Mouse (Mus musculus) intestine, embryonic 15.5 days (tissue): ENCODE measurements around the gene Zcwpw1. TPM values are rescaled to one million over a fixed set of nuclear protein-coding genes. Genes with fewer than 3 reads are reported as not detected.
"Not testable (repeated sequence)": the region's sequence is repeated elsewhere in the genome, so short reads cannot be mapped to it uniquely, and the experiment has no call there.

Experiments
- ATAC-seq: fragments of 200-750 bp; cut with Nextera tagmentation; 2 replicates; pipeline ENCODE4 v1.8.0; 2017; ENCODE audit warnings: moderate TSS enrichment, moderate library complexity
- H3K27ac ChIP-seq: fragments of 300-500 bp; sonication (generic); 2 replicates; pipeline ENCODE4 v1.5.1; 2015; ENCODE audit warnings: mild to moderate bottlenecking, inconsistent platforms
- H3K27me3 ChIP-seq: fragments of 300-500 bp; sonication (generic); replicated peaks from 2 replicates; pipeline ENCODE4 v1.6.1; 2015; ENCODE audit warnings: inconsistent platforms
- H3K36me3 ChIP-seq: fragments of 300-500 bp; sonication (generic); 2 replicates; pipeline ENCODE4 v1.6.1; 2015; ENCODE audit warnings: inconsistent platforms
- H3K4me1 ChIP-seq: fragments of 300-500 bp; sonication (generic); replicated peaks from 2 replicates; pipeline ENCODE4 v1.6.1; 2015; ENCODE audit warnings: inconsistent platforms
- H3K4me2 ChIP-seq: fragments of 300-500 bp; sonication (generic); replicated peaks from 2 replicates; pipeline ENCODE4 v1.6.1; 2015; ENCODE audit warnings: mild to moderate bottlenecking, inconsistent platforms
- H3K4me3 ChIP-seq: fragments of 300-500 bp; sonication (generic); replicated peaks from 2 replicates; pipeline ENCODE4 v1.5.1; 2015; ENCODE audit warnings: inconsistent platforms
- H3K9ac ChIP-seq: fragments of 300-500 bp; sonication (generic); 2 replicates; pipeline ENCODE4 v1.6.1; 2015; ENCODE audit warnings: inconsistent platforms
- H3K9me3 ChIP-seq: fragments of 300-500 bp; sonication (generic); 2 replicates; pipeline ENCODE4 v1.6.1; 2016; ENCODE audit warnings: inconsistent platforms
- WGBS: fragments of 180-500 bp; shearing (Covaris S2); methylation state at CpG from one replicate; pipeline ENCODE4 v1.1.7; 2015; 5-methylcytosine and 5-hydroxymethylcytosine counted together
- polyA plus RNA-seq: library from polyadenylated mRNA; unstranded; fragments of >200 nt; fragmentation: Nextera tagmentation; extraction: Ambion mirVana; gene quantifications from 2 replicates; pipeline ENCODE4 v1.2.1, GENCODE M21; 2015

Zcwpw1 gene
- polyA plus RNA-seq, 1 experiment from 2014 or later: 15.6 TPM

DNA sequence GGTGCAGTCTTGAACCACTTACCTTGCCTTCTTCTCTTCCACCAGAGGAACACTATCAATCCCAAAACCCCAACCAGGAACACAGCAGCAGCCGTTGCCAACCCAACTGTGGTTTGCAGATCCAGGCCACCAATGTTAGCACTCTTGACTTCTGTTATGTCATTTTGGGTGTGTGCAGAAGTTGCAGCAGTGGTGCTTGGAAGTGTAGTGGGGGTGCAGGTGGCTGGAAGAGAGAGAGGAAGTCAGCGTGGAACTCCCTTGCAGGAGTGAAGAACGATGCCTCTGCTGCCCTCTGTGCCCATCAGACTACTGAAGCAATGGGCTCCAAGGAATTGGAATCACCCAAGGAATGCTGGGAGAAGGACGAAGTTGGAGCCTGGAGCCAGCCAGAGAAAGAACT lies 43.5 kb downstream of the Zcwpw1 start:
- Histone ChIP-seq H3K4me1 (no peaks in the 10 kb centered on the region), H3K9me3 (no peaks in the 10 kb centered on the region), H3K36me3 (no peaks in the 10 kb centered on the region), H3K4me3 (no peak overlapping the region), H3K27ac (no peak overlapping the region), H3K9ac (no peak overlapping the region), H3K27me3 (no peaks in the 10 kb centered on the region), H3K4me2 (no peak overlapping the region)
- whole genome bisulfite sequencing: 82% methylated on average over 4 of the region's 4 CpGs
- ATAC-seq: no peak

DNA sequence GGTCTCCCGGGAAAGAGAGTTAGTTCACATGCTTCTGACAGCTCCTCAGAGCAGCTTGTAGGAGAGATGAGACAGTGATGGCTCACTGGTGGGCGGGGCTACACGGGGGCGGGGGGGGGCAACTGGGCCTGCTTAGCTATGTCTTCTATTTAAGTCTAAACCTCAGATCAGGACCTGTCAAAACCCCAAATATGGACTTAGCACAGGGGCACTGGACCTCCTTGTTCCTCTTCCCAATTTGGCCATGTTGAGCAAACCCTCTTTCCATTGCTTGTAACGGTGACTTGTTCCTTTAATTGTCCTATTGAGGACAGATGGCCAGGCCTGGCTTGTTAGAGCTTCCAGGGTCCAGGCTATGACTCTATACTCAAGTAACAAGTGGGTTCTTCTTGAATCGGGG lies 43.9 kb downstream of the Zcwpw1 start:
- no peaks in the 10 kb centered on the region for H3K9me3 ChIP-seq
- no peak overlapping the region for H3K4me2 ChIP-seq
- no peaks in the 10 kb centered on the region for H3K4me1 ChIP-seq
- no peak overlapping the region for H3K27ac ChIP-seq
- 66% methylated on average over 6 of the region's 6 CpGs for WGBS
- no peak overlapping the region for H3K4me3 ChIP-seq
- H3K36me3 ChIP-seq: no peaks in the 10 kb centered on the region
- no peaks in the 10 kb centered on the region for H3K27me3 ChIP-seq
- no peak for ATAC-seq
- no peak overlapping the region for H3K9ac ChIP-seq

DNA sequence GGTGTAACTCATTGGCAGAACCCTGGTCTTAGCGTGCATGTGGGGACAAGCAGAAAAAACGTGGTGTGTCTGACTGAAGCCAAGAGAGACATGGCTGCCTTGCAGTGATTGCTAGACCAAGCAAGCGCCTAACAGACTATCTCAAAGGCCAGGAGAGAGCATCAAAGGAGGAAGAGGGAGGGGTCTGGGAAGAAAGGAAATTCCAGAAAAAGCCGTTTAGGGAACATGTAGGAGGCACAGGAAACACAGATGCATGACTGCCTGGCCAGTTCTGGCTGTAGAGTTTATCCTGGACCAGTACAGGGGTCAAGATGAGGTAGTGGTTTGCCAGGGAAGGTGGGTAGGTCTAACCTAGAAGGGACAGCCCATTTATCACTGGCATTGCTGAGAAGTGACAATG lies 45.9 kb downstream of the Zcwpw1 start:
- Histone ChIP-seq H3K4me3 (no peak overlapping the region), H3K27ac (no peak overlapping the region), H3K36me3 (no peaks in the 10 kb centered on the region), H3K9ac (no peak overlapping the region), H3K4me1 (no peaks in the 10 kb centered on the region), H3K4me2 (no peak overlapping the region), H3K27me3 (no peaks in the 10 kb centered on the region), H3K9me3 (no peaks in the 10 kb centered on the region)
- 56% methylated on average over 4 of the region's 4 CpGs for WGBS
- no peak for ATAC-seq

DNA sequence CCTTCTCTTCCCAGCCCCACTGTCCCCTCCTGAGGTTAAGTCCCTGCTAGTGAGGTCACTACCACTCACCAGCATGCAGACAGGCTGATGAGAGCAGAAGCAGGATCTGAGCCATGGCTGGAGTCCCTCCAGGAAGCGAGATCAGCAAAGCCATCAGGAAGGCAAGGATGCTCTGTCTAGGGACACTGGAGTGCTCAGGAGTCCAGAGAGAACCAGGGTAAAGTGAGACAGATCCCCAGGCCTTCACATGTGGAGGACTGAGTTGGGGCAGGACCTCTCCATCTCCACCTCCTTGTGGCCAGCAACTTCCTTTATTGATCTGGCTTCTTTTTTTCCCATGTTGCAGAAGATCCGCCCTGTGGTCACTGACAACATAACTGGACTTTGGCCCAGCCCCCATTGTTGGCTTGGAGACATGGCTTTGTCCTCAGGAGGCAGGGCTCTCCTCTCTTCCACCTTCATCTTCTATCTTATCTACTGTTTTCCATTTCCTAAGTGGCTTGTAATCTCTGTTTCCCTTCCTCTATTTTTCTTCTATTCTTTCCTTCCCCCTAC lies 48.4 kb downstream of the Zcwpw1 start, which contains the start of gene Pilra:
Gene Pilra, minus strand, starts transcription at position 316 of the 555 bp plus-strand sequence.
- H3K27ac ChIP-seq, H3K9ac ChIP-seq, H3K4me2 ChIP-seq, ATAC-seq, H3K36me3 ChIP-seq, H3K4me1 ChIP-seq, H3K9me3 ChIP-seq, H3K4me3 ChIP-seq, H3K27me3 ChIP-seq: not testable (repeated sequence)
- 57% methylated on average over 2 of the region's 2 CpGs for WGBS

DNA sequence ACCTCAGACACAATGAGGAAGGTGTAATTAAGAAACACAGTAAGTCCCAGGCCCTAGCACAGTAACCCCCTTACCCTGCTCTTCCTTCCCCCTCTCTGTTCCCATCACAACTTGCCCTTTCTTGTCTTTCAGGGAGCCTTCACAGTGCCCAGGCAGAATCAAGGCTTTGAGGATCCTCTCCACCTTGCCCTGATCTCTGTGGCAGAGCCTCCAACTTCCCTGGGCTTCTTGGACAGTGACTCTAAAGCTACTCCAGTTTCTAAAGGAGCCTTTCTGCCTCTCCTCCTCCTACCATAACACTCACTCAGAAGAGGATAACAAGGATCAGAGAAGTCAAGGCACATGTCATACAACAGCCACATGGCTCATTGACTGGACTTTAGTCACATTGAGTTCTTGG lies 49.0 kb downstream of the Zcwpw1 start:
- H3K9ac ChIP-seq: no peak overlapping the region
- H3K27ac ChIP-seq: no peak overlapping the region
- H3K4me2 ChIP-seq: no peak overlapping the region
- no peaks in the 10 kb centered on the region for H3K36me3 ChIP-seq
- no peak overlapping the region for H3K4me3 ChIP-seq
- no peaks in the 10 kb centered on the region for H3K4me1 ChIP-seq
- ATAC-seq: no peak
- no peaks in the 10 kb centered on the region for H3K9me3 ChIP-seq
- no peaks in the 10 kb centered on the region for H3K27me3 ChIP-seq

DNA sequence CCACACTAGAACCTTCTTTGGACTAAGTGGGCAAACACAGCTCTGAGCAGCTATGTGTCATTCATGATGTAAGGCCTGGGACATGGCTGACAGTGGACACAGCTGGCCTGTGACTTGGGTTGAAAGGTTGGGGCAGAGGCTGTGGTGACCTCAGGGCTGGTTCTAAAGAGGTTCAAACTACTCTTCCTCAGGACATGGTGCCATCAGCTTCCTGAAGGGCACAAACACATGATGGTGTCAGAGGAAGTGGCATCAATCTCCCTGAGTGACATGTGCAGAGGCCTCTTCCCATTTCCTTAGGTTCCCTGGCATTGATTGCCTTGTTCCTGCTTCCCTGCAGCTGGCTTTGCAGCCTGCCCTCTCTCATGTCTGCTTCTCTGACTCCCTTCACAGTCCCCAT lies 49.5 kb downstream of the Zcwpw1 start:
- H3K9ac ChIP-seq, ATAC-seq, H3K4me3 ChIP-seq, H3K4me2 ChIP-seq, H3K9me3 ChIP-seq, H3K27me3 ChIP-seq, H3K36me3 ChIP-seq, H3K27ac ChIP-seq, H3K4me1 ChIP-seq: not testable (repeated sequence)

DNA sequence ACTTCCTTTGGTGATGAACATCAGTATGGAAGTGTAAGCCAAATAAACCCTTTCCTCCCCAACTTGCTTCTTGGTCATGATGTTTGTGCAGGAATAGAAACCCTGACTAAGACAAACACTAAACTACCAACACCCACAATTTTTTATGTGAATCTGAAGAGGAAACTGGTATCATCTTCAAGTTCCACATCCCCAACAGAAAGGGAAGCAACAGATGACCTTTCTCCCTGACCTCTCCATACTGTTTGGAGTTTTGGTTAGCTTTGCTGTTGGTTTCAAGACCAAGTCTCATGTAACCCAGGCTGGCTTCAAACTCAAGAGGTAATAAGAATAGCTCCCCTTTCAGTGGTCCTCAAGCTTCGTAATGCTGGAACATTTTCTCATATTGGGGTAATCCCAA lies 62.7 kb downstream of the Zcwpw1 start:
- not testable (repeated sequence) for H3K4me1 ChIP-seq, H3K36me3 ChIP-seq, H3K27me3 ChIP-seq, H3K4me3 ChIP-seq, H3K4me2 ChIP-seq, H3K9ac ChIP-seq, ATAC-seq, H3K9me3 ChIP-seq, H3K27ac ChIP-seq
- WGBS: 92% methylated on average over 1 of the region's 1 CpGs

DNA sequence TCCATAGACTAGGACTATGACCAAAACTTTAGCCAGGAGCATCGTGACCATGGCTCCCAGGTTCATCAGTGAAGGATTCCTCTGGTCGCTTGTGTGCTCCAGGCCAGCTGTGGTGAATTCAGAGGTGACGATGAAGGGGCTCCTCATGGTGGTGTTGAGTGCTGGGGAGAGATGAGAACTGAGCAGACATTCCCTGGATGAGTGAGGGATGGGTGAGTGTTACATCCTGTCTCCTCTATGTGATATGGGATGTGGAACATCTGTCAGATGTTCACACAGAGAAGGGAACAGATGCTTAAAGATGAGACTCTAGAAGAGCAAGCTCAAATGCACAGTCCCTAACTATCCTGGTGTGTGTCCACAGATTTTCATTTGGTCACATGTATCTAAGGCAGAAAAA lies 67.3 kb downstream of the Zcwpw1 start:
- not testable (repeated sequence) for H3K27ac ChIP-seq, H3K27me3 ChIP-seq, H3K4me1 ChIP-seq, H3K9ac ChIP-seq, H3K36me3 ChIP-seq, H3K9me3 ChIP-seq, H3K4me2 ChIP-seq, H3K4me3 ChIP-seq, ATAC-seq
- WGBS: 73% methylated on average over 3 of the region's 3 CpGs

DNA sequence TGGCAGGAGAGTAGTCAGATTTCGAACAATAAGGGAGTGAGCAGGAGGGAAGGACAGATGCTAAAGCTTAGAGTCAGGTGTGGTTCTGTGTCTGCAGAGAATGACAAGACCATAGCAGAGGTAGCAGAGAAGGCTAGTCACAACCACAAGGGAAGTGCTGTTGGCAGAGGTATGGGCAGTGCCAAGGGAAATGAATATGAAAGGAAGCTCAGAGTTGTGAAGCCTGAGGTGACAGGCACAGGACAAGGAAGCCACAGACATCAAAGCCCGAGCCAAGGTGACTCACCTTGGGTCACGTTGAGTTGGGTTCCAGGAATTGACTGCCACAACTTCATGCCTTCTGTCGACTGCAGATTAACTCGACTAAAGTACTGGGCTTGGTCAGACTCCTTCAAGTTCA lies 69.3 kb downstream of the Zcwpw1 start:
- H3K9me3 ChIP-seq, H3K27ac ChIP-seq, ATAC-seq, H3K27me3 ChIP-seq, H3K36me3 ChIP-seq, H3K4me1 ChIP-seq, H3K4me3 ChIP-seq, H3K9ac ChIP-seq, H3K4me2 ChIP-seq: not testable (repeated sequence)
- 62% methylated on average over 5 of the region's 5 CpGs for WGBS

DNA sequence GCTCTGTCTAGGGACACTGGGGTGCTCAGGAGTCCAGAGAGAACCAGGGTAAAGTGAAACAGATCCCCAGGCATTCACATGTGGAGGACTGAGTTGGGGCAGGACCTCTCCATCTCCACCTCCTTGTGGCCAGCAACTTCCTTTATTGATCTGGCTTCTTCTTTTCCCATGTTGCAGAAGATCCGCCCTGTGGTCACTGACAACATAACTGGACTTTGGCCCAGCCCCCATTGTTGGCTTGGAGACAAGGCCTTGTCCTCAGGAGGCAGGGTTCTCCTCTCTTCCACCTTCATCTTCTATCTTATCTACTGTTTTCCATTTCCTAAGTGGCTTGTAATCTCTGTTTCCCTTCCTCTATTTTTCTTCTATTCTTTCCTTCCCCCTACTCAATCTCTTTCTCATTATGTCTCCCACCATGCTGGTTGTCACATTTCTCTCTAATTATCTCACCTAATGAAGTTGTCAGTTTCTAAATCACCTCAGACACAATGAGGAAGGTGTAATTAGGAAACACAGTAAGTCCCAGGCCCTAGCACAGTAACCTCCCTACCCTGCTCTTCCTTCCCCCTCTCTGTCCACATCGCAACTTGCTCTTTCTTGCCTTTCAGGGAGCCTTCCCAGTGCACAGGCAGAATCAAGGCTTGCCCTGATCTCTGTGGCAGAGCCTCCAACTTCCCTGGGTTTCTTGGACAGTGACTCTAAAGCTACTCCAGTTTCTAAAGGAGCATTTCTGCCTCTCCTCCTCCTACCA lies 70.5 kb downstream of the Zcwpw1 start, which contains the start of gene Pilrb1:
Gene Pilrb1, minus strand, starts transcription at position 147 of the 751 bp plus-strand sequence.
- H3K9ac ChIP-seq, H3K27me3 ChIP-seq, H3K27ac ChIP-seq, H3K4me1 ChIP-seq, H3K9me3 ChIP-seq, H3K4me2 ChIP-seq, H3K36me3 ChIP-seq, ATAC-seq, H3K4me3 ChIP-seq: not testable (repeated sequence)
- 70% methylated on average over 2 of the region's 2 CpGs for WGBS

DNA sequence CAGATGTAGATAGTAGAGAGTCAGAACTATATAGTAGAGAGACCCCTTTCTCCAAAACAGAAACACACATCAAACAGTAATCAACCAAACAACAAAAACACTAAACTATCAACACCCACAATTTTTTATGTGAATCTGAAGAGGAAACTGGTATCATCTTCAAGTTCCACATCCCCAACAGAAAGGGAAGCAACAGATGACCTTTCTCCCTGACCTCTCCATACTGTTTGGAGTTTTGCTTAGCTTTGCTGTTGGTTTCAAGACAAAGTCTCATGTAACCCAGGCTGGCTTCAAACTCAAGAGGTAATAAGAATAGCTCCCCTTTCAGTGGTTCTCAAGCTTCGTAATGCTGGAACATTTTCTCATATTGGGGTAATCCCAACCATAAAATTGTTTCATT lies 76.4 kb downstream of the Zcwpw1 start:
- H3K27ac ChIP-seq, H3K27me3 ChIP-seq, H3K36me3 ChIP-seq, H3K9ac ChIP-seq, H3K4me2 ChIP-seq, H3K4me3 ChIP-seq, H3K4me1 ChIP-seq, ATAC-seq, H3K9me3 ChIP-seq: not testable (repeated sequence)
- 80% methylated on average over 1 of the region's 1 CpGs for whole genome bisulfite sequencing

DNA sequence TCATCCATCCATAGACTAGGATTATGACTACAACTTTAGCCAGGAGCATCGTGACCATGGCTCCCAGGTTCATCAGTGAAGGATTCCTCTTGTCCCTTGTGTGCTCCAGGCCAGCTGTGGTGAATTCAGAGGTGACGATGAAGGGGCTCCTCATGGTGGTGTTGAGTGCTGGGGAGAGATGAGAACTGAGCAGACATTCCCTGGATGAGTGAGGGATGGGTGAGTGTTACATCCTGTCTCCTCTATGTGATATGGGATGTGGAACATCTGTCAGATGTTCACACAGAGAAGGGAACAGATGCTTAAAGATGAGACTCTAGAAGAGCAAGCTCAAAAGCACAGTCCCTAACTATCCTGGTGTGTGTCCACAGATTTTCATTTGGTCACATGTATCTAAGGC lies 81.0 kb downstream of the Zcwpw1 start:
- H3K4me1 ChIP-seq, H3K36me3 ChIP-seq, H3K27me3 ChIP-seq, H3K27ac ChIP-seq, H3K4me3 ChIP-seq, H3K4me2 ChIP-seq, H3K9me3 ChIP-seq, ATAC-seq, H3K9ac ChIP-seq: not testable (repeated sequence)
- WGBS: 77% methylated on average over 2 of the region's 2 CpGs

DNA sequence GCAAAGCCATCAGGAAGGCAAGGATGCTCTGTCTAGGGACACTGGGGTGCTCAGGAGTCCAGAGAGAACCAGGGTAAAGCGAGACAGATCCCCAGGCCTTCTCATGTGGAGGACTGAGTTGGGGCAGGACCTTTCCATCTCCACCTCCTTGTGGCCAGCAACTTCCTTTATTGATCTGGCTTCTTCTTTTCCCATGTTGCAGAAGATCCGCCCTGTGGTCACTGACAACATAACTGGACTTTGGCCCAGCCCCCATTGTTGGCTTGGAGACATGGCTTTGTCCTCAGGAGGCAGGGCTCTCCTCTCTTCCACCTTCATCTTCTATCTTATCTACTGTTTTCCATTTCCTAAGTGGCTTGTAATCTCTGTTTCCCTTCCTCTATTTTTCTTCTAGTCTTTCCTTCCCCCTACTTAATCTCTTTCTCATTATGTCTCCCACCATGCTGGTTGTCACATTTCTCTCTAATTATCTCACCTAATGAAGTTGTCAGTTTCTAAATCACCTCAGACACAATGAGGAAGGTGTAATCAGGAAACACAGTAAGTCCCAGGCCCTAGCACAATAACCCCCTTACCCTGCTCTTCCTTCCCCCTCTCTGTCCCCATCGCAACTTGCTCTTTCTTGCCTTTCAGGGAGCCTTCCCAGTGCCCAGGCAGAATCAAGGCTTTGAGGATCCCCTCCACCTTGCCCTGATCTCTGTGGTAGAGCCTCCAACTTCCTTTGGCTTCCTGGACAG lies 84.2 kb downstream of the Zcwpw1 start, which contains the start of gene Pilrb2:
Gene Pilrb2, minus strand, starts transcription at position 172 of the 737 bp plus-strand sequence.
- not testable (repeated sequence) for H3K4me2 ChIP-seq, H3K27ac ChIP-seq, H3K27me3 ChIP-seq, H3K9ac ChIP-seq, H3K36me3 ChIP-seq, H3K4me3 ChIP-seq, H3K9me3 ChIP-seq, H3K4me1 ChIP-seq, ATAC-seq
- 68% methylated on average over 3 of the region's 3 CpGs for WGBS
